Mouse (Mus musculus) liver, embryonic 15.5 days (tissue): ENCODE results near the gene Gm20403. TPM values are rescaled to one million over a fixed set of nuclear protein-coding genes. Genes with fewer than 3 reads are reported as not detected.
"Not testable (repeated sequence)": the region's sequence is repeated elsewhere in the genome, so short reads cannot be mapped to it uniquely, and the experiment has no call there.

Experiments used
- ATAC-seq: fragments of 200-750 bp; cut with Nextera tagmentation; 2 replicates; pipeline ENCODE4 v1.8.0; 2017; ENCODE audit warnings: moderate number of reproducible peaks, mild to moderate bottlenecking, moderate library complexity; ENCODE audit not compliant: insufficient read depth
- H3K27ac ChIP-seq: fragments of 300-500 bp; sonication (generic); replicated peaks from 2 replicates; pipeline ENCODE4 v1.5.1; 2015; ENCODE audit warnings: mild to moderate bottlenecking, inconsistent platforms
- H3K27me3 ChIP-seq: fragments of 300-500 bp; sonication (generic); 2 replicates; pipeline ENCODE4 v1.6.1; 2015; ENCODE audit warnings: mild to moderate bottlenecking, inconsistent platforms
- H3K36me3 ChIP-seq: fragments of 300-500 bp; sonication (generic); replicated peaks from 2 replicates; pipeline ENCODE4 v1.6.1; 2015; ENCODE audit warnings: moderate library complexity, mild to moderate bottlenecking, inconsistent platforms
- H3K4me1 ChIP-seq: fragments of 300-500 bp; sonication (generic); replicated peaks from 2 replicates; pipeline ENCODE4 v1.6.1; 2015; ENCODE audit warnings: inconsistent platforms
- H3K4me2 ChIP-seq: fragments of 300-500 bp; sonication (generic); 2 replicates; pipeline ENCODE4 v1.6.1; 2015; ENCODE audit warnings: moderate library complexity, mild to moderate bottlenecking, inconsistent platforms
- H3K4me3 ChIP-seq: fragments of 300-500 bp; sonication (generic); replicated peaks from 2 replicates; pipeline ENCODE4 v1.5.1; 2015; ENCODE audit warnings: mild to moderate bottlenecking, inconsistent platforms
- H3K9ac ChIP-seq: fragments of 300-500 bp; sonication (generic); 2 replicates; pipeline ENCODE4 v1.6.1; 2015; ENCODE audit warnings: moderate library complexity, mild to moderate bottlenecking, inconsistent platforms
- H3K9me3 ChIP-seq: fragments of 300-500 bp; sonication (generic); replicated peaks from 2 replicates; pipeline ENCODE4 v1.6.1; 2016; ENCODE audit warnings: inconsistent platforms
- WGBS: fragments of 180-500 bp; shearing (Covaris S2); methylation state at CpG from one replicate; pipeline ENCODE4 v1.1.7; 2015; ENCODE audit warnings: mixed read lengths; ENCODE audit not compliant: insufficient replicate concordance; 5-methylcytosine and 5-hydroxymethylcytosine counted together
- polyA plus RNA-seq: library from polyadenylated mRNA; unstranded; fragments of >200 nt; fragmentation: Nextera tagmentation; extraction: Ambion mirVana; gene quantifications from 2 replicates; pipeline ENCODE4 v1.2.1, GENCODE M21; 2015

The Gm20403 gene
- polyA plus RNA-seq, 1 experiment from 2014 or later, result not detected

GRCm38 (mm10) chr12:55006071-55006470 lies 19.7 kb upstream of the Gm20403 start:
- 79% methylated on average over 7 of the region's 7 CpGs for WGBS
- no peak overlapping the region for H3K9ac ChIP-seq
- no peak for ATAC-seq

GRCm38 (mm10) chr12:55004396-55004795 lies 18.1 kb upstream of the Gm20403 start:
- Histone ChIP-seq H3K4me1 (no peaks in the 10 kb centered on the region), H3K9ac (no peak overlapping the region), H3K4me3 (no peak overlapping the region), H3K27me3 (no peaks in the 10 kb centered on the region), H3K36me3 (no peaks in the 10 kb centered on the region), H3K4me2 (no peak overlapping the region), H3K27ac (no peak overlapping the region), H3K9me3 (no peaks in the 10 kb centered on the region)
- no peak for ATAC-seq
- 72% methylated on average over 3 of the region's 3 CpGs for whole genome bisulfite sequencing

More at GRCm38 (mm10) chr12:55006071-55006470, 19.7 kb upstream of the Gm20403 start:
- no peaks in the 10 kb centered on the region for H3K4me1 ChIP-seq
- H3K27me3 ChIP-seq, result no peaks in the 10 kb centered on the region
- H3K27ac ChIP-seq, result no peak overlapping the region
- H3K9me3 ChIP-seq, result no peaks in the 10 kb centered on the region
- H3K4me3 ChIP-seq, result no peak overlapping the region
- H3K36me3 ChIP-seq, result no peaks in the 10 kb centered on the region
- H3K4me2 ChIP-seq, result no peak overlapping the region

- Histone ChIP-seq H3K4me2 (no peak overlapping the region), H3K4me3 (no peak overlapping the region), H3K9ac (no peak overlapping the region), H3K27me3 (no peaks in the 10 kb centered on the region), H3K4me1 (no peaks in the 10 kb centered on the region; the same call in 1 of the 2 replicates), H3K27ac (no peak overlapping the region), H3K9me3 (no peaks in the 10 kb centered on the region), H3K36me3 (no peaks in the 10 kb centered on the region)
- no peak for ATAC-seq
- WGBS, result 60% methylated on average over 5 of the region's 5 CpGs
These were observed 17.5 kb upstream of the Gm20403 start for GRCm38 (mm10) chr12:55003843-55004242.

DNA sequence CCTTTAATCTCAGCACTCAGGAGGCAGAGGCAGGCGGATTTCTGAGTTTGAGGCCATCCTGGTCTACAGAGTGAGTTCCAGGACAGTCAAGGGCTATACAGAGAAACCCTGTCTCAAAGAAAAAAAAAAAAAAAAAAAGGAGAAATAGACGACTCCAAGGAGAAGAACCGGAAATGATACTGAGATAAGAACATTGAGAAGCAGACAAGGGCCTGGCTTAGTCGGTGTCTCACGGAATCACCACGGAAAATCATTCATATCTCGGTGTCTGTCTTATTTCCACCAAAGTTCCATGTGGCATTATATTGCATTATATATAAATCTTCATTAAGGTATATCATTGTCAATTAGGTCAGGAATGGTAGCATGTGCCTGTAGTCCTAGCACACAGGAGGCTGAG lies 16.2 kb upstream of the Gm20403 start:
- H3K27ac ChIP-seq, H3K36me3 ChIP-seq, H3K4me3 ChIP-seq, H3K4me1 ChIP-seq, H3K27me3 ChIP-seq, H3K9ac ChIP-seq, H3K4me2 ChIP-seq, ATAC-seq, H3K9me3 ChIP-seq: not testable (repeated sequence)
- WGBS, result 52% methylated on average over 7 of the region's 7 CpGs

GRCm38 (mm10) chr12:54999016-54999690 lies 12.8 kb upstream of the Gm20403 start:
- 30% methylated on average over 14 of the region's 14 CpGs for WGBS
- ATAC-seq, result peak; percentile 40
- H3K9me3 ChIP-seq, result no peaks in the 10 kb centered on the region
- peaks cover under 1% of the 10 kb centered on the region; the same call in 1 of the 2 replicates for H3K4me1 ChIP-seq
- peaks cover 4% of the 10 kb centered on the region for H3K27me3 ChIP-seq
- H3K9ac ChIP-seq, result no peak overlapping the region
- H3K4me3 ChIP-seq, result no peak overlapping the region
- peak overlapping the region; percentile 62 for H3K27ac ChIP-seq
- peak overlapping the region; percentile 27 for H3K4me2 ChIP-seq
- no peaks in the 10 kb centered on the region for H3K36me3 ChIP-seq

DNA sequence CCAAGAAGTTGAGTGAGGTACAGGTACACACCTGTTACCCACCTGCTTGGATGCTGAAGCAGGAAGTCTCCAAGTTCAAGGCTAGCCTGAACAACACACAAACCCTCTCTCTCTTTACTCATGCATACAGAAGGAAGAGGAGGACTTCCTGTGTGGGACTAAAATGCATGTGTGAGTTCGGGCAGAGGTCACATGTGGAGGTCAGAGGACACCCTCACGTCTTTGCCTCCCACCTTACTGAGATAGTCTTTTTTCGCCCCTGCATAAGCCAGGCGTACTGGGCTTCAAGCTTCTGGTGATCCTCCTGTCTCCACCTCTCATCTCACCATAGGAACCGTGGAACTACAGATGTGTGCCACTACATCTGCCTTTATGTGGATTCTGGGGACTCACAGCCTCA lies 12.1 kb upstream of the Gm20403 start:
- Histone ChIP-seq H3K4me1 (peaks cover 8% of the 10 kb centered on the region), H3K27ac (no peak overlapping the region), H3K4me2 (no peak overlapping the region), H3K36me3 (no peaks in the 10 kb centered on the region), H3K9ac (no peak overlapping the region), H3K4me3 (no peak overlapping the region), H3K27me3 (peaks cover 7% of the 10 kb centered on the region), H3K9me3 (no peaks in the 10 kb centered on the region)
- no peak for ATAC-seq
- 54% methylated on average over 5 of the region's 5 CpGs for WGBS

DNA sequence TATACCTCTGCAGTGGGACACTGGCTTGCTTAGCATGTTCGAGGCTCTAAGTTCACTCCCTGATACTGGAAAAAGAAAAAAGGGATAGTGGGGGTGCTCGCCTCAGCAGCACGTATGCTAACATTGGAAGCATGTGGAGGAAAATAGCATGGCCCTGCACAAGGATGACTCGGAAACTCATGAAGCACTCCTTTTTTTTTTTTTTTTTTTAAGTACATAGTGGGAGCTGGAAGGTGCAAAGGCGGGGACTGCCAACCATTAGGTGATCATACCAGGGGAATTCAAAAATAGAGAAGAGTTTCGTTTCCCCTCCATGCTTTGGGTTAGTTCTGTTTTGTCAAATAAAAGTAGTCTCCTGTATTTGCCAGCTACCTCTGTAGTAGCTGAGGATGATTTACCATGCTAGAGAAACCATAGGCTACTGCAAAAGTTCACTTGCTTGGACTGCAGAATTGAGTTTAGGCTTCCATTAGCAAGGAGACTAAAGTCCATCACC lies 10.7 kb upstream of the Gm20403 start:
- Histone ChIP-seq H3K4me1 (peaks cover 15% of the 10 kb centered on the region), H3K9me3 (no peaks in the 10 kb centered on the region), H3K36me3 (no peaks in the 10 kb centered on the region), H3K4me2 (no peak overlapping the region), H3K27ac (no peak overlapping the region), H3K27me3 (peaks cover 7% of the 10 kb centered on the region), H3K4me3 (no peak overlapping the region), H3K9ac (no peak overlapping the region)
- no peak for ATAC-seq
- 77% methylated on average over 6 of the region's 6 CpGs for WGBS

- H3K4me3 ChIP-seq, result no peak overlapping the region
- 66% methylated on average over 3 of the region's 3 CpGs for WGBS
- no peak for ATAC-seq
These were observed 9.6 kb upstream of the Gm20403 start for GRCm38 (mm10) chr12:54995965-54996364.

GRCm38 (mm10) chr12:54994418-54994817 lies 8.1 kb upstream of the Gm20403 start:
- WGBS, result 77% methylated on average over 4 of the region's 4 CpGs
- no peak overlapping the region for H3K4me2 ChIP-seq

More at GRCm38 (mm10) chr12:54995965-54996364, 9.6 kb upstream of the Gm20403 start:
- Histone ChIP-seq H3K36me3 (no peaks in the 10 kb centered on the region), H3K4me1 (peaks cover 15% of the 10 kb centered on the region), H3K9ac (no peak overlapping the region), H3K27ac (no peak overlapping the region), H3K4me2 (no peak overlapping the region), H3K27me3 (peaks cover 7% of the 10 kb centered on the region), H3K9me3 (no peaks in the 10 kb centered on the region)

DNA sequence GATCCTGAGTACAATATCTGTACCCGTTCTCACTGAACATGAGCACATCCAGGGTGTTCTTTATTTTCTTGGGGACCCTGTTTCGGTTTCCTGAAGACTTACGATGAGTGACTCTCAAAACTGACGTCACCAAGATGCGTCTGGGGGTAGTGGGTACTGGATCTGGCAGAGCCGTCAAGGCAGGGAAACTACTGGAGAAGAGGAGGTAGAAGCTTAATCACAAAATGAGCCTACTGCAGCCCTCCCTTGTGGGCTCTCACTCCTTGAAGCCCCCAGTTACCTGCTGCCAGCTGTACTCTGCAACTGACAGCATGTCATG lies 7.7 kb upstream of the Gm20403 start:
- 0 out of 2 replicates have a peak overlapping the region, but pooled peaks have one; percentile 14 for H3K27ac ChIP-seq
- H3K4me3 ChIP-seq, result 0 out of 2 replicates have a peak overlapping the region, but pooled peaks have one; percentile 1
- no peaks in the 10 kb centered on the region for H3K36me3 ChIP-seq
- no peak for ATAC-seq
- no peak overlapping the region for H3K9ac ChIP-seq
- peaks cover 7% of the 10 kb centered on the region for H3K27me3 ChIP-seq
- H3K4me2 ChIP-seq, result peak overlapping the region; percentile 46
- WGBS, result 51% methylated on average over 6 of the region's 6 CpGs
- H3K9me3 ChIP-seq, result no peaks in the 10 kb centered on the region
- H3K4me1 ChIP-seq, result peaks cover 15% of the 10 kb centered on the region

More at GRCm38 (mm10) chr12:54994418-54994817, 8.1 kb upstream of the Gm20403 start:
- ATAC-seq, result no peak
- Histone ChIP-seq H3K9me3 (no peaks in the 10 kb centered on the region), H3K27me3 (peaks cover 7% of the 10 kb centered on the region), H3K27ac (no peak overlapping the region), H3K4me3 (no peak overlapping the region), H3K36me3 (no peaks in the 10 kb centered on the region), H3K9ac (no peak overlapping the region), H3K4me1 (peaks cover 15% of the 10 kb centered on the region)

DNA sequence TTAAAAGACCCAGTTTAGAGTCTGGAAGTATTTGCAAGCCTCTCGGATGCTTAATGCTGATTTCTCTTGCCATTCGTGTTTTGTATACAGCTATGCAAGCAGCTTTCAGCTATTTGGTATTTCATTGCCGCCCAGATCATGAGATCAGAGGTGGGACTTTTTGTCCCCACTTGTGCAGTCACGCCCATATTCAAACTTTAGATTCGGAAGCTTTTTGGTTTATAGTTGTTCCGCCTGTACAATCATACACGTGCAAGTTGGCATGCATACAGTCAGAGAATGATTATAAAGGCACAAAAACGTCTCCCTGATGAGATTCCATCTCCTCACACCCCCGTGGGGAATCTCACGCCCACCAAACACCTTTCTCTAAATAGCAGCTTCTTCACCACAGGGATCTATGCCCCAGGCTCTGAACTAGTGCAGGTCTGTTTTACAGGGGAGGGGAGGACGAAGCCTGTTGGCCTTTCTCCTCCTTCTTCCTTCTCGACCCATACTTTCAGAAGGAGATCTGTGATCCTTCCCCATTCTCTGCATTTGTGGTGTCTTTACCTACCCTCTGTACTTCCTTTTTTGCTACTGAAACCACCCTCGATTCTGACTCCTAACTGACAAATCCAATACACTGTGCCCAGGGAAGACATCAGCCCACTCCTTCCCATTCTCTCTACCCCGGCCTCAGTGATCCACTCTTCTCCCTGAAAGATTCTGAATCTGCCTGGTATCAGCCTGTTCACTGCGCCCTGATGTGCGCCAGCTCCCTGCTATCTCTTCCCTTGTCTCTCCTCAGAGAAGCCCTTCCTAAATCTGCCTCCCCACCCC lies 7.1 kb upstream of the Gm20403 start:
- WGBS, result 30% methylated on average over 16 of the region's 16 CpGs
- Histone ChIP-seq H3K4me3 (0 out of 2 replicates have a peak overlapping the region, but pooled peaks have one; percentile 1), H3K27ac (peak overlapping the region; percentile 38; the same call in 1 of the 2 replicates), H3K4me1 (peaks cover 16% of the 10 kb centered on the region), H3K4me2 (peak overlapping the region; percentile 46), H3K36me3 (0 out of 2 replicates have a peak, but pooled peaks cover under 1% of the 10 kb centered on the region), H3K9me3 (no peaks in the 10 kb centered on the region), H3K27me3 (peaks cover 7% of the 10 kb centered on the region), H3K9ac (no peak overlapping the region)
- no peak for ATAC-seq
